Mouse (Mus musculus) stomach, embryonic 14.5 days (tissue): ENCODE data around the gene Dnal4. TPM values are rescaled to one million over a fixed set of nuclear protein-coding genes. Genes with fewer than 3 reads are reported as not detected.

Experiments
- ATAC-seq: fragments of 200-750 bp; cut with Nextera tagmentation; 2 replicates; pipeline ENCODE4 v1.8.0; 2017; ENCODE audit warnings: low read depth, moderate TSS enrichment; ENCODE audit not compliant: insufficient number of reproducible peaks, insufficient read depth, low FRiP score
- H3K27ac ChIP-seq: fragments of 300-500 bp; sonication (generic); 2 replicates; pipeline ENCODE4 v1.5.1; 2014; ENCODE audit warnings: mild to moderate bottlenecking, low read length, moderate library complexity, mixed read lengths
- H3K27me3 ChIP-seq: fragments of 300-500 bp; sonication (generic); 2 replicates; pipeline ENCODE4 v1.6.1; 2014; ENCODE audit warnings: low read length, control low read depth, mixed read lengths; ENCODE audit not compliant: control insufficient read depth, insufficient read depth
- H3K36me3 ChIP-seq: fragments of 300-500 bp; sonication (generic); 2 replicates; pipeline ENCODE4 v1.6.1; 2014; ENCODE audit warnings: mild to moderate bottlenecking, control low read depth, low read length, moderate library complexity, mixed read lengths; ENCODE audit not compliant: control insufficient read depth, insufficient read depth
- H3K4me1 ChIP-seq: fragments of 300-500 bp; sonication (generic); 2 replicates; pipeline ENCODE4 v1.6.1; 2014; ENCODE audit warnings: low read length, control low read depth, mixed read lengths; ENCODE audit not compliant: control insufficient read depth, insufficient read depth
- H3K4me2 ChIP-seq: fragments of 300-500 bp; sonication (generic); replicated peaks from 2 replicates; pipeline ENCODE4 v1.6.1; 2014; ENCODE audit warnings: low read depth, low read length, control low read depth
- H3K4me3 ChIP-seq: fragments of 300-500 bp; sonication (generic); 2 replicates; pipeline ENCODE4 v1.5.1; 2014; ENCODE audit warnings: low read depth, low read length, control low read depth
- H3K9ac ChIP-seq: fragments of 300-500 bp; sonication (generic); replicated peaks from 2 replicates; pipeline ENCODE4 v1.6.1; 2014; ENCODE audit warnings: low read depth, mild to moderate bottlenecking, control low read depth, low read length, moderate library complexity, mixed read lengths
- H3K9me3 ChIP-seq: fragments of 300-500 bp; sonication (generic); 2 replicates; pipeline ENCODE4 v1.6.1; 2016; ENCODE audit warnings: low read depth, low read length, control low read depth; ENCODE audit not compliant: control insufficient read depth
- WGBS: fragments of 180-500 bp; shearing (Covaris S2); extraction: QIAGEN DNeasy Blood & Tissue Kit; methylation state at CpG from one replicate; pipeline ENCODE4 v1.1.7; 2014; 5-methylcytosine and 5-hydroxymethylcytosine counted together
- polyA plus RNA-seq: library from polyadenylated mRNA; unstranded; fragments of >200 nt; fragmentation: Nextera tagmentation; extraction: Ambion mirVana; gene quantifications from 2 replicates; pipeline ENCODE4 v1.2.1, GENCODE M21; 2014

Gene Dnal4
- polyA plus RNA-seq, 1 experiment from 2014 or later: 60.7 TPM

DNA sequence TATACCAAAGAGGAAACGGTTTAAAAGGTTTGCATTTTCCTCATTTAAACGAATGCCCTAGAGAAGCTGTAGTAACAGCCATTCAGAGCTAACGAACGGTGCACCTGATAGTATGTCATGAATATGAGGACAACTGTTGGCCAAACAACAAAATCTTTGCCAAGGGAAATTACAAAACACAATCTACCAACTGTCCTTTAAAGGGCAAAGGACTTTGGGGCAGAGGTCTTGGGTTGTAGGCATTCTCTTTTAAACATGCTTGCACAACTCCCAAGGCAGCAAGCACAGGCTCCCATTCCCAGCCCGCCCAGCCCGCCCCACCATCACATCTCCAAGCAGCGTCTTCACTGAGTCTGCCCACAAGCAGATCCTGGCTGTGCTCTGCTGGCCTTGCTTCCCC, 46.1 kb downstream of the Dnal4 start:
- H3K9ac ChIP-seq: no peak overlapping the region
- H3K4me3 ChIP-seq: no peak overlapping the region
- no peak overlapping the region for H3K27ac ChIP-seq
- no peaks in the 10 kb centered on the region for H3K4me1 ChIP-seq
- no peak for ATAC-seq
- WGBS: 94% methylated on average over 7 of the region's 7 CpGs
- peaks cover 72% of the 10 kb centered on the region for H3K36me3 ChIP-seq
- H3K9me3 ChIP-seq: no peaks in the 10 kb centered on the region
- H3K27me3 ChIP-seq: no peaks in the 10 kb centered on the region
- H3K4me2 ChIP-seq: no peak overlapping the region

DNA sequence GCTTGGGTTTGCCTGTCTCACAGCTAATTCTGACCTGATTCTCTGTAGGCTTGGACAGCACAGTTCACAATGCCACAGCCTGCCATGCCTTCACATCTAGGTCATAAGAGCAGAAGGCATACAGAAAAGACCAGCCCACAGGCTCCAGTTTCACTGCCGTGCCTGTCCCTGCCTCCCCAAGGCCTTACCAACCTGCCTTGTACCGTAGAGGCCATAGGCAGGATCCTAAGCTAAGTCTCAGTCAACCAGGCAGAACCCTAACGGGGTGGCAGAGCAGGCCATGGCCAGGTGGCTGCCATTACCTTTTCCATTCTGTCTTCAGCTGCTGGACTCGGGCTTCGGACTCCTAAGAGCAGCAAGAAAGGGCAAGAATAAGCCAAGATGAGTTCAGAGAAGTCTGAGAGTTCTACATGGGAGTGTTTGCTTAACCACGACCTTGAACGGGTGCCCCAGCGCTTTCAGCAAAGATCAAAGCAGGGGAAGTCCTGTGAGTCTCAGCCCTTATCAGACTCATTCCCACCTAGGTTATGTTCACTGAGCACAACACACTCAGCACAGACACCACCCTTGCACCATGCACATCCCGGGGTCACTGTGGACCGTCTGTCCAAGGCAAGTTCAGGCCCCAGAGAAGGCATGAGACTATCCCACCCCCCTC, 48.8 kb downstream of the Dnal4 start:
- 75% methylated on average over 10 of the region's 10 CpGs for WGBS
- H3K36me3 ChIP-seq: peaks cover 65% of the 10 kb centered on the region
- no peak for ATAC-seq
- no peak overlapping the region for H3K4me3 ChIP-seq
- no peaks in the 10 kb centered on the region for H3K9me3 ChIP-seq
- H3K27me3 ChIP-seq: no peaks in the 10 kb centered on the region
- no peak overlapping the region for H3K4me2 ChIP-seq
- no peak overlapping the region for H3K9ac ChIP-seq
- no peak overlapping the region for H3K27ac ChIP-seq
- H3K4me1 ChIP-seq: no peaks in the 10 kb centered on the region

DNA sequence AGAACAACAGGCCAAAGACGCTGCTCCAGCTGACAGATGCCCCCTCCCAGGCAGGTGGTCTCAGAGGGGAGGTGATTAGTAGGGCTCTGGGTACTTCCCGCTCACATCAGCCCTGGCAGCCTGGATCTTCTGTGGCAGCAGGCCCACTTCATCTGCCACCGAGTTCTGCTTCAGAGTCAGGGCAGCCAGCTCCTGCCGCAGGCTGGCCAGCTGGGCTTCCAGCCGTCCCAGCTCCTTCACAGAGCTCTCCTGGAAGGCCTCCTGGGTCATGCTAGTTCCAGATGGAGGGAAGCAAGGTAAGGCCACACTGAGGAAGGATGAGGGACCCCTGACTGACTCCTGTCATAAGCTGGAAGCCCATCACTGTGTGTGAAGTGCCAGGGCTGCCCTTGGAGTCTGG, 49.3 kb downstream of the Dnal4 start:
- Histone ChIP-seq H3K9me3 (no peaks in the 10 kb centered on the region), H3K9ac (no peak overlapping the region), H3K27me3 (no peaks in the 10 kb centered on the region), H3K36me3 (peaks cover 60% of the 10 kb centered on the region), H3K4me3 (no peak overlapping the region), H3K4me2 (no peak overlapping the region), H3K4me1 (no peaks in the 10 kb centered on the region), H3K27ac (no peak overlapping the region)
- no peak for ATAC-seq
- WGBS: 80% methylated on average over 5 of the region's 5 CpGs

DNA sequence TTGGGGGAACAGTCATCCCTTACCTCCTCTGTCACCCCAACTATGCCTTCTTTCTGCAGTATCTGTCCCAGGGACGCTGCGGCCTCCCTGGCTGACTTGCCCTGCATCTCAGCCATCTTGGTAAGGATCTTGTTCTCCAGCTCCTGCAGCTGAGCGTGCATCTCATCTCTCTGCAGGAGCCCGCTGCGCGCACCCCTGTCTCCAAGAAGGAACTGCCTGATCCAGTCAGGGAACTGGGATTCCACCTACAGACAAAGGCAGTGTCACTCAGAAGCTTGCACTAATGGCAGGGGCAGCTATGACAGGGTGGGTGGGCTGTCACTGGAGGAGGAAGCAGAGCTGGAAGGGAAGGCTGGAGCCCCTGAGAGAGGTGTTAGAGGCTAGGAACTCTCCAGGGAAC, 49.8 kb downstream of the Dnal4 start:
- no peak for ATAC-seq
- 95% methylated on average over 6 of the region's 6 CpGs for WGBS
- no peaks in the 10 kb centered on the region for H3K4me1 ChIP-seq
- no peak overlapping the region for H3K4me3 ChIP-seq
- no peaks in the 10 kb centered on the region for H3K9me3 ChIP-seq
- no peak overlapping the region for H3K27ac ChIP-seq
- H3K36me3 ChIP-seq: peaks cover 60% of the 10 kb centered on the region
- no peak overlapping the region for H3K4me2 ChIP-seq
- no peaks in the 10 kb centered on the region for H3K27me3 ChIP-seq
- no peak overlapping the region for H3K9ac ChIP-seq

DNA sequence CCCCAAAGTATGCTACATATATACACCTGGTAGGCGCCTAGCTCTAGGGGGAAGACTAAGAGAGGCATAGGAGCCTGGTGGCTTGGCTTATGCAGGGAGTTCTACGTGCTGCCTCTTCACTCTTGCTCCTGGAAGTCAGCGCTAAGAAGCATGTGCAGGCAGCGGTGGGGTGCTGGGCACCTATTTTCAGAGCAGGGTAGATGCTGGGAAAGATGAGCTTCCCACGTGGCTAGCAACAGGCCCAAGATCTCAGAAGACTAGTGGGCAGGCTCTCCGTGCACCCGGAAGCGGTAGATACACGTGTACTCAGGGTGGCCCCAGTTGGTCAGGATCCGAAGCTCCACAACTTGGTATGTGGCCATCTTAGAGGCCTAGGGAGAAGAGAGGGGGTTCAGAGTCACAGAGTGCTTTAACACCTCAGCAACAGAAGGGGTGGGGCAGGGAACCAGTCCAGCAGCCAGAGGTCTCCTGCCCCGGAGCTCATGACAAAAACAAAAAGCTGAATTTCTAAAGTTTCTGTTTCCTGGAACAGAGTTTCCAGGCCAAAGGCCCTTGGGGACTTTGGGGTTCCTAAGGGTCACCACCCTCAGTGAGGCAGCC, 52.4 kb downstream of the Dnal4 start:
- 88% methylated on average over 11 of the region's 11 CpGs for WGBS
- H3K9me3 ChIP-seq: no peaks in the 10 kb centered on the region
- H3K4me3 ChIP-seq: no peak overlapping the region
- H3K27me3 ChIP-seq: no peaks in the 10 kb centered on the region
- H3K4me1 ChIP-seq: no peaks in the 10 kb centered on the region
- peaks cover 55% of the 10 kb centered on the region for H3K36me3 ChIP-seq
- no peak overlapping the region for H3K4me2 ChIP-seq
- ATAC-seq: no peak
- no peak overlapping the region for H3K27ac ChIP-seq
- no peak overlapping the region for H3K9ac ChIP-seq

DNA sequence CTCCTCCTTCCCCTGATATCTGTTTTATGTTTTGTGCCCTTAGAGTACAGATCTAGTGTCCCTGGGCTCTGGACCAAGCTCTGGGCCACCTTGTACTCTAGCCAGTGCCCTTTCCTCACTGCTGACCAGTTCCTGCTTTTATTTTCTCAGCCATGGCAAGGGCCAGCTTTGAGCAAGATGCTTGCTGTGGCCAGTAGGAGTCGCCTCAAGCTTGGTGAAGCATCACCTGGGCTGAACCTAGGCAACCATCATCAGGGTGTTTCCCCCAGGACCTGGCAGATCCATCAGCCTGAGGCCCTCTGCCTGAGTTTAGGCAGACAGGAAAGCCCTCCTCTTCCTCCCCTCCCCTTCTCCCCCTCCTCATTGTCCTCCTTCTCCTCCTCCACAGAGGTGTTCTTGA, 54.2 kb downstream of the Dnal4 start:
- H3K36me3 ChIP-seq: peaks cover 56% of the 10 kb centered on the region
- H3K27ac ChIP-seq: no peak overlapping the region
- H3K9me3 ChIP-seq: no peaks in the 10 kb centered on the region
- no peak for ATAC-seq
- H3K9ac ChIP-seq: no peak overlapping the region
- H3K4me2 ChIP-seq: no peak overlapping the region
- no peaks in the 10 kb centered on the region for H3K4me1 ChIP-seq
- H3K27me3 ChIP-seq: no peaks in the 10 kb centered on the region
- 4% methylated on average over 1 of the region's 1 CpGs for WGBS
- H3K4me3 ChIP-seq: no peak overlapping the region

DNA sequence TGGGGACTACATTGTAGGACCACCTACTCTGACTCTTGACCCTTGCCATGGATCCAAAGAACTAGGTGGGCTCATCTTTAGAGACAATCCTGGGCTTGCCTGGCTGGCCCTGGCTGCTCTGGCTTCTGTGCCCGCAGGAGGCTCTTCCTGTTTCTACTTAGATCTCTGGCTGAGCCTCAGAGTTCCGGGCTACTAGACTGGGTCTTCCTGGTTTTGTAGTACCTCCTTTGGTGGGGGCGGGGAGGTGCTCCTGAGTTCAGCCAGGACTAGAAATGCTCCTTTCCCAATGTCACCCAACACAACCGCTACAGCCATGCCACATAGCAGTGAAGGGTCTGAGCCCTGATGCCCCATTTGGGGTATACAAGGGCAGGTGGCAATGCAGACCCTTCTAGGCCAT, 56.9 kb downstream of the Dnal4 start:
- Histone ChIP-seq H3K27ac (no peak overlapping the region), H3K36me3 (peaks cover 51% of the 10 kb centered on the region), H3K4me2 (no peak overlapping the region), H3K4me3 (no peak overlapping the region), H3K27me3 (no peaks in the 10 kb centered on the region), H3K9ac (no peak overlapping the region), H3K4me1 (no peaks in the 10 kb centered on the region), H3K9me3 (no peaks in the 10 kb centered on the region)
- no peak for ATAC-seq
- WGBS: 82% methylated on average over 4 of the region's 4 CpGs

DNA sequence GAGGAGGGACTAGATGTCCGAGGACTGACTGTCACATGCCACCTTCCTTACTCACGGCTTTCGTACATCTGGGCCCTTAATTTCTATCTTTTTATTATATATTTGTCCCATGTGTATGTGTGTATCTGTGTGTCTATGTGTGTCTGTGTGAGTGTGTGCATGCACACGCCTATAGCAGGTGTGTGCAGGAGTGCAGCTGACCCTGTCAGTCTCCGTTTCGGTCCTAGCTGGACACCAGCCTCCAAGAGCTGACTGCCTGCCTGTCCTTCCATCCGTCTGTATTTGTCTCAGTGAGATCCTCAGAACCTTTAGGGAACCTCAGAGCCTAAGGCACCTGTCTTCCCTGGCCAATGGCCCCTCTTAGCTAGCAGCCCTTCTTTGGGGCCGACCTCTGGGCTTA, 57.4 kb downstream of the Dnal4 start:
- peaks cover 54% of the 10 kb centered on the region for H3K36me3 ChIP-seq

DNA sequence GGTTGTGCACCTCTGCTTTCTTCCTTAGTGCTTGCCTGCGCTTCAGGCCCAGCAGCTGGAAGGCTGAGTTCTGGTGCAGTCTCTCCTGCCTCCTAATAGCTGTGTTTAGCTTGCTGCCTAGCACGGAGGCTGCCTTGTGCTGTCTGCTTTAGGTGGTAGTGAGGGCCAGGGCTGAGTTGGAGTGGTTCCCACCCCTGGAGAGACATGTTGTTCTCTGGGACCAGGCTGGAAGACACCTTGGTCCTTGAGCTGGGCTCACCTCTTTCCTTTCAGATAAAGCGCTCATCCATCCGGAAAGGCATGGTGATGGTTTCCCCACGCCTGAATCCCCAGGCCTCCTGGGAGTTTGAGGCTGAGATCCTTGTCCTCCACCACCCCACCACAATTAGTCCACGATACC, 60.9 kb downstream of the Dnal4 start:
- Histone ChIP-seq H3K4me2 (no peak overlapping the region), H3K36me3 (peaks cover 68% of the 10 kb centered on the region), H3K4me3 (no peak overlapping the region), H3K9ac (no peak overlapping the region), H3K4me1 (no peaks in the 10 kb centered on the region), H3K27me3 (no peaks in the 10 kb centered on the region), H3K27ac (no peak overlapping the region), H3K9me3 (no peaks in the 10 kb centered on the region)
- 95% methylated on average over 6 of the region's 6 CpGs for WGBS
- no peak for ATAC-seq

More for the DNA sequence above, 57.4 kb downstream of the Dnal4 start:
- Histone ChIP-seq H3K9ac (no peak overlapping the region), H3K9me3 (no peaks in the 10 kb centered on the region), H3K4me3 (no peak overlapping the region), H3K27ac (no peak overlapping the region), H3K27me3 (no peaks in the 10 kb centered on the region), H3K4me2 (no peak overlapping the region), H3K4me1 (no peaks in the 10 kb centered on the region)
- 91% methylated on average over 8 of the region's 8 CpGs for WGBS
- no peak for ATAC-seq
